In the genomic region with DNA sequence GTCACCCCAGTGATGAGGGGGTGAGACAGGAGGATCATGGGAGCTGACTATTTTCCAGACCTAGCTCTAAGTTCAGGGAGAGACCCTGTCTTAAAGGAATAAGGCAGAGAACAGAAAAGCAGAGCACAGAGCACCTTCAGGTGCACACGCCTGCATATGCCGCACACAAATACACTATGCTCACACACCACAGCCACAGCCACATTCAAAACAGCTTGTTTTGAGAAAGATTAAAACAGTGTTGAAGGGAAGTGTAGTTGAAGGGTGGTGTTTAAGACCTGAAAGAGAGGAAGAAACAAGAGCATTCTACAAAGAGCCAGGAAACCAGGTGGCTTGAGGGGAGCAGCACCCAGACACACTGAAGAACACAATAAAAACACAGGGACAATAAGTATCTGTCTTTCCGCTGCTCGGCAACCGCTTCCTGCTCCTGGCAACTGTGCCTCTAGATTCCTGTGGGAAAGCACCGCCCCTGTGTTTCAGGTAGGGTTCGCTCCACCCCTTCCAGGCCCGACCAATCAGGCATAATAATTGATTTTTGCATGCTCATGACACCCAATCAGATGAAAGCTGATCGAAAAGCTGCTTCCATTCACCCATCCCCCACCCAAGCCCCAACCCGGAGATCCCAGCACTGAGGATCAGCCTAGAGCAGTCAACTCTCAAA, we compare ENCODE assay signal across 7 mouse cellular contexts. TPM values are rescaled to one million over a fixed set of nuclear protein-coding genes. Genes with fewer than 3 reads are reported as not detected.
A peak's percentile ranks its signal among the peaks of the same experiment; 100 is the strongest.
DNase-seq lines count a peak whose midpoint lies in the region; ATAC-seq and TF ChIP-seq lines count a peak whose summit lies in the region.

No protein-coding gene starts in this region.

- H3K27ac ChIP-seq in forebrain, embryonic 10.5 days = peak overlapping the region; percentile 79
- H3K27ac ChIP-seq in kidney, embryonic 14.5 days (ENCODE audit: low read depth, low read length) = no peak overlapping the region
- no peak overlapping the region for H3K27ac ChIP-seq in liver, embryonic 11.5 days (ENCODE audit: low read depth, low read length)

- DNase-seq in WW6 (ENCODE audit: low read depth, low spot score) = peak; percentile 83
- peak; percentile 71 for DNase-seq in forebrain, embryonic 10.5 days (ENCODE audit: extremely low spot score, low spot score)
- no peak for DNase-seq in liver, embryonic 11.5 days (ENCODE audit: low spot score)
- peak; percentile 55 for DNase-seq in neural tube, embryonic 10.5 days (ENCODE audit: extremely low spot score, low spot score)
- DNase-seq in MN1 (ENCODE audit: low spot score) = no peak

- 0 out of 2 replicates have a peak, but pooled peaks cover under 1% of the 10 kb centered on the region for H3K9me3 ChIP-seq in E14TG2a.4 (ENCODE audit: low read length)
- no peaks in the 10 kb centered on the region for H3K9me3 ChIP-seq in forebrain, embryonic 10.5 days
- no peaks in the 10 kb centered on the region for H3K9me3 ChIP-seq in kidney, embryonic 14.5 days (ENCODE audit: control insufficient read depth, low read length)
- no peaks in the 10 kb centered on the region for H3K9me3 ChIP-seq in liver, embryonic 11.5 days (ENCODE audit: control insufficient read depth, low read length)

- 0 out of 2 replicates have a peak, but pooled peaks cover 5% of the 10 kb centered on the region for H3K27me3 ChIP-seq in E14TG2a.4 (ENCODE audit: insufficient read depth, low read length)
- no peaks in the 10 kb centered on the region; the same call in 1 of the 2 replicates for H3K27me3 ChIP-seq in forebrain, embryonic 10.5 days (ENCODE audit: poor library complexity, severe bottlenecking)
- H3K27me3 ChIP-seq in kidney, embryonic 14.5 days (ENCODE audit: control insufficient read depth, insufficient read depth, low read length) = no peaks in the 10 kb centered on the region
- no peaks in the 10 kb centered on the region for H3K27me3 ChIP-seq in liver, embryonic 11.5 days (replicated peaks; ENCODE audit: control insufficient read depth, insufficient read depth, low read length)

- H3K4me3 ChIP-seq in E14TG2a.4 (replicated peaks; ENCODE audit: low read length) = peak overlapping the region; percentile 43
- peak overlapping the region; percentile 32 for H3K4me3 ChIP-seq in forebrain, embryonic 10.5 days
- H3K4me3 ChIP-seq in kidney, embryonic 14.5 days (ENCODE audit: low read length) = no peak overlapping the region; the same call in 1 of the 2 replicates
- H3K4me3 ChIP-seq in liver, embryonic 11.5 days (ENCODE audit: low read depth, low read length) = 0 out of 2 replicates have a peak overlapping the region, but pooled peaks have one; percentile 15

- peaks cover 61% of the 10 kb centered on the region for H3K4me1 ChIP-seq in E14TG2a.4 (replicated peaks; ENCODE audit: low read depth, low read length)
- H3K4me1 ChIP-seq in forebrain, embryonic 10.5 days = peaks cover 40% of the 10 kb centered on the region
- peaks cover 7% of the 10 kb centered on the region for H3K4me1 ChIP-seq in kidney, embryonic 14.5 days (ENCODE audit: control insufficient read depth, insufficient read depth, low read length)
- peaks cover 17% of the 10 kb centered on the region for H3K4me1 ChIP-seq in liver, embryonic 11.5 days (replicated peaks; ENCODE audit: control insufficient read depth, insufficient read depth, low read length)

- peak; percentile 74 for ATAC-seq in kidney, embryonic 14.5 days (ENCODE audit: low FRiP score, low TSS enrichment)
- peak; percentile 74; the same call in 1 of the 2 replicates for ATAC-seq in liver, embryonic 11.5 days (replicated peaks; ENCODE audit: low FRiP score)

- H3K36me3 ChIP-seq in E14TG2a.4 (ENCODE audit: insufficient read depth, low read length) = no peaks in the 10 kb centered on the region
- H3K36me3 ChIP-seq in forebrain, embryonic 10.5 days (replicated peaks) = no peaks in the 10 kb centered on the region
- no peaks in the 10 kb centered on the region for H3K36me3 ChIP-seq in kidney, embryonic 14.5 days (ENCODE audit: control insufficient read depth, insufficient read depth, low read length)
- no peaks in the 10 kb centered on the region for H3K36me3 ChIP-seq in liver, embryonic 11.5 days (ENCODE audit: control insufficient read depth, insufficient read depth, low read length)

- H3K9ac ChIP-seq in kidney, embryonic 14.5 days (ENCODE audit: low read depth, low read length) = no peak overlapping the region
- H3K9ac ChIP-seq in liver, embryonic 11.5 days (ENCODE audit: low read depth, low read length) = no peak overlapping the region

- no peak for TF ChIP-seq CTCF in E14TG2a.4 (conservative IDR thresholded peaks at IDR 0.05; ENCODE audit: low read length)

- whole genome bisulfite sequencing in forebrain, embryonic 10.5 days = 15% methylated on average over 10 of the region's 10 CpGs
- WGBS in kidney, embryonic 14.5 days = 26% methylated on average over 10 of the region's 10 CpGs
- 30% methylated on average over 10 of the region's 10 CpGs for WGBS in liver, embryonic 11.5 days

- peak overlapping the region; percentile 5; the same call in 1 of the 2 replicates for H3K4me2 ChIP-seq in kidney, embryonic 14.5 days (replicated peaks; ENCODE audit: low read depth, low read length)
- H3K4me2 ChIP-seq in liver, embryonic 11.5 days = peak overlapping the region; percentile 52

RNA-seq across cellular contexts. Expression of a gene that starts 13.0 kb away (rescaled TPM):
- polyA plus RNA-seq in forebrain, embryonic 10.5 days (2016; fragmentation: Nextera tagmentation; extraction: Ambion mirVana) = 27.8 and 29.2 TPM in 2 replicates
- 38.3 and 52.6 TPM in 2 replicates for polyA plus RNA-seq in kidney, embryonic 14.5 days (2014; fragmentation: Nextera tagmentation; extraction: Ambion mirVana)
- polyA plus RNA-seq in liver, embryonic 11.5 days (2014; fragmentation: Nextera tagmentation; extraction: Ambion mirVana) = 27.9 and 28.3 TPM in 2 replicates

Comparison
In these comparisons a context has a peak if more than half of its experiments do, and no peak if none do; other contexts are left out.
1. DNase-seq: peak in WW6 (single experiment), forebrain, embryonic 10.5 days (single experiment) and neural tube, embryonic 10.5 days (single experiment); none in liver, embryonic 11.5 days (single experiment) and MN1 (single experiment).